Mouse (Mus musculus): ENCODE measurements at regions not wholly inside any gene's neighbourhood (a gene's known extent, or its start where the extent isn't known, plus 50 kb on each side); places are given as distances from the start of the nearest gene placed in this dataset.

DNA sequence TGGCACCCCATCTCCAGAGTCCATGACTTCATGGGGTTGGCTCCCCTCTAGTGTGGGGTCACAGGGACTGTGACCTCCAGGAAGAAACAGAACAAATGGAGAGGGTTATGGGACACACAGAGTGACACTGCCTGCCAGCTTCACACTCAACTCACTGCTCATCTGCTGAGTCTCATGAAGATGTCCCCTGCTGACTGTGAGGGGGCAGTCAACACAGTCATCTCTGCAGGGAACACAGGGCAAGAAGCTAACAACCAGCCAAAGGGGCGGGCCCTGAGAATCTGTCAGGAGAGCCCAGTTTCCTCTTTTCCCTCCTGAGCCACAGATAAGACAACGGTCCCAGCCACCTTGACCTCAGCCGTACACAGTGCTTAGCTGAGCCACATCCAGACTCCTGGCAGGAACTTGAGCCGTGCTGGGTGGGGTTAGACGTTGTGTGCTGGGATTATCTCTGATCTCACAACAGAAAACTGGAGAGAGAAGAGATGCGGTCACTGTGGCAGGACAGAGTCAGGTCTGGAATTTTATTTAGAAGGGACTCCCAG, 294.6 kb downstream of the Ajap1 start:
- no peak for ATAC-seq (replicated peaks; ENCODE audit: insufficient number of reproducible peaks, low FRiP score, low TSS enrichment, poor library complexity, severe bottlenecking)

DNA sequence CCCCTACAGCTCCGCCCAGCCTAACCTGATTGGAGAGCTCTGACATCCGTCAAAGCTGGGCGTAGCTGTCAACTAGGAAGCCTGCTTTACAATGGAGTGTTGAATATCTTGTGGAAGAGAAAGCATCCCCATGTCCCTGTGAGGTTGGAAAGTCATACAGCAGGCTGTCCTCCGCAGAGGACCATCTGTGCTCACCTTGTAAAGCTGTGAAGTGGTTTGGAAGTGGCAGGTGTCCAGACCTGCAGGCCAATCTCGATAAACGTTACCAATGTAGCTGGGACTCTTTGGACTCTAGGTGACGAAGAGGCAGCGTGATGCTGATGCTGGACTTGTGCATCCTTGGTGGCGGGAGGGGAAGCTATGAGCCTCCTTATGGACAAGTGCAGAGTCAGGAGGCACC, 305.1 kb downstream of the Ajap1 start:
- no peak for ATAC-seq (replicated peaks; ENCODE audit: insufficient number of reproducible peaks, low FRiP score, low TSS enrichment, poor library complexity, severe bottlenecking)

DNA sequence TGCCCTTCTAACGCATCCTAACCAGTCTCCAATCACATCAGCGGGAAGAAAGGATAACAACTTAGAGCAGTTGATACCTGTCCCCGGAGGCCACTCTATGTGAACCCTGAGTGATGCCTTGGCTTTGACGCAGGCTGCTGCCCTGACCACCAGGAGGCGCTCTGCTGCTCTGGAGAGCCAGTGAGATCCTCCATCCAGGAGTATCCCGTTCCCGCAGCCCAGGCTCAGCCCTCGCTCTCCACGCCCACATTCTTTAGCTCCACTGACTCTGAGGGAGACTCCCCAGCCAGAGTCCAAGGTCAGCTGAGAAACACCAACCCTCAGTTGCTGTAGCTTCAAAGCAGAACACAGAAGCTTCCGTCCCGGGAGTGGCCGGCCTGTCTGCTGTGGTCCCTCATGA, 307.0 kb downstream of the Ajap1 start:
- ATAC-seq (replicated peaks; ENCODE audit: insufficient number of reproducible peaks, low FRiP score, low TSS enrichment, poor library complexity, severe bottlenecking): no peak

GRCm38 (mm10) chr4:153175077-153175476, 307.5 kb downstream of the Ajap1 start:
- ATAC-seq (replicated peaks; ENCODE audit: insufficient number of reproducible peaks, low FRiP score, low TSS enrichment, poor library complexity, severe bottlenecking): no peak

GRCm38 (mm10) chr4:153169991-153170390, 312.6 kb downstream of the Ajap1 start:
- ATAC-seq (replicated peaks; ENCODE audit: insufficient number of reproducible peaks, low FRiP score, low TSS enrichment, poor library complexity, severe bottlenecking): no peak

DNA sequence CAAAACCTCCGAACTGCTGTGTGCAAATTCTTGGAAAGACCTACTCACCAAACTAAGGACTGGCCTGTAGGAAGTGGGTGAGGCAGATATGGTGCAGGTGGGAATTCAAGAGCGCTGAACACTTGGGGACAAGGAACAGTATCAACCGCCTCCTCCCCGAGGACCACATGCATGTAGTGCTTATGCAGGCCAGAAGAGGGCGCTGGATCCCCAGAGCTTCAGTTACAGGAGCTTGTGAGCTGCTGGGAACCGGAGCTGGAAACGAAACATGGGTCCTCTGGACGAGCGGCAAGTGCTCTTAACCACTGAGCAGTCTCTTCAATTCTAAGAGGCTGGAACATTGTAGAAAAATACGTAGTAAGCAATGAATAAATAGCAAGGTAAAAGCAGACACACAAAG, 317.8 kb downstream of the Ajap1 start:
- ATAC-seq (replicated peaks; ENCODE audit: insufficient number of reproducible peaks, low FRiP score, low TSS enrichment, poor library complexity, severe bottlenecking): no peak

DNA sequence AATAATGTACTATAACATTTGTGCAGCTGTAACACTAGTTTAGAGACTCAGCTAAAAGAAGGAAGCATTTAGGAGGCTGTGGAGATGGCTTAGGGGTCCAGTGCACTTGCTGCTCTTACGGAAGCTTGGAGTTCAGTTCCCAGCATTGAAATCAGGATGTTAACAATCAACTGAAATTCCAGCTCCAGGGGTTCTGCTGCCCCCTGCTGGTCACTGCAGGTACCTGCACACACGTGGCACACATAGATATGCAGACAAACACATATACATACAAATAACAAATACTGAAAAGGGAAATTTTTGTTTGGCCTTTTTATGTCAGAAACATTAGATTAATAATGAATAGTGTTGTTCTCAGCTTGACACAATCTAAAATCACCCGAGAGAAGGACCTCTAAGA, 322.5 kb downstream of the Ajap1 start:
- ATAC-seq (replicated peaks; ENCODE audit: insufficient number of reproducible peaks, low FRiP score, low TSS enrichment, poor library complexity, severe bottlenecking): no peak

GRCm38 (mm10) chr4:153157572-153157971, 325.0 kb downstream of the Ajap1 start:
- no peak for ATAC-seq (replicated peaks; ENCODE audit: insufficient number of reproducible peaks, low FRiP score, low TSS enrichment, poor library complexity, severe bottlenecking)

GRCm38 (mm10) chr4:153152923-153153322, 329.7 kb downstream of the Ajap1 start:
- peak; percentile 92 for ATAC-seq (replicated peaks; ENCODE audit: insufficient number of reproducible peaks, low FRiP score, low TSS enrichment, poor library complexity, severe bottlenecking)

DNA sequence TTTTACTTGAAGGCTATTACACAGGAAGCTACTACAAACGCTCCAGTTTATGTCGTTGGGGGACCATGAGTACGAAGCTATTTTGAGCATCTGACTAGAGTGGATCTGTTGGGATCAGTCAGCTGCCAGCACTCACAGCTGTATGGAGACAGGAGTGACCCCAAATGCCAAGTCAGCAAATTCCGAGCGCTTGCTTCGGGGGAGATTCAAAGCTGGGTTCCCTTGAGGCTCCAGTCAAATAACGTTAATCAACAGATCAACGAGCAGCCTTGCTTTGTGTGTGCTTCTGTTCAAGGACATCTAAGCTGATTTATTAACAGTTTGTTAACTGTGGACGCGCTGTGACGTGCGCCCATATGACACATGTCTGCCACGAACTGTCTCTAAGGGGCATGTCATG, 349.5 kb downstream of the Ajap1 start:
- ATAC-seq (replicated peaks; ENCODE audit: insufficient number of reproducible peaks, low FRiP score, low TSS enrichment, poor library complexity, severe bottlenecking): no peak

DNA sequence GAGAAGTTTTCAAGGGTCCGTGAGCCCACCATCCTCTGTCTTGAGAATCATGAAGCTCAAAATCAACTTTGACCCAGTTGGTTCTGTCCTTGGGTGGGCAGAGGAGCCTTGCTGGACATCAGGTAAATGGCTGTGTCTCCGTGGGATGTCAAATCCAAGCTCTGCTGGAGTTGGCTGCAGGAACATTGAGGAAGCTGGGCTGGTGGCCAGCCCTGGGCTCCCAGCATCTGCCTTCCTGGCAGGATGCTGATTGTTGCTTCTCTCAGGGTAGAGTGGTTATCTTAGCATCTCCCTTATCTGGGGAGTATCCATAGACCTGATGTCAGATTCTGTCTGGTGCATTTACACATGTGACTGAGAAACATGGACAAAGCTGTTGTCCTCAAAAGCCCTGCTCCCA, 353.3 kb downstream of the Ajap1 start:
- ATAC-seq (replicated peaks; ENCODE audit: insufficient number of reproducible peaks, low FRiP score, low TSS enrichment, poor library complexity, severe bottlenecking): no peak

- ATAC-seq (replicated peaks; ENCODE audit: insufficient number of reproducible peaks, low FRiP score, low TSS enrichment, poor library complexity, severe bottlenecking): no peak
These were observed 354.4 kb downstream of the Ajap1 start for GRCm38 (mm10) chr4:153128162-153128561.

GRCm38 (mm10) chr4:153120480-153120879, 362.1 kb downstream of the Ajap1 start:
- no peak for ATAC-seq (replicated peaks; ENCODE audit: insufficient number of reproducible peaks, low FRiP score, low TSS enrichment, poor library complexity, severe bottlenecking)

DNA sequence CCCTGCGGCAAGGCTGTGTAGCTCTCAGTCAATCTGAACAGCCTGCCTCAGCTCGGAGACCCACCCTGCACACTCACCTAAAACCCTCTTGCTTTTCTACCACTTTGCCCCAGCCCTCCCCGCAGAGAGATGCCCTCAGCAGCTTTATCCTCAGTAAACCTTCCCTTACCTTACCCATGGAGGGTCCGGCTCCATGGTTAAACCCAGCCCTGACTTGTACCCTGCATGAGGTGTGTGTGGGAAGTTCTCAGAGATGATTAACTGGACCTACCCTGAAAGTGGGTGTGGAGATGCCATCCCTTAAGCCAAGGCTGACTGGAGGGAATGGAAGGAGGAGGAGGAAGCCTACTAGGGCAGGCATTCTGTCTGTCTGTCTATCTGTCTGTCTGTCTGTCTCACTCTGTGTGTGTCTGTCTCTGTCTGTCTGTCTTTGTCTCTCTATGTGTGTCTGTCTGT, 362.9 kb downstream of the Ajap1 start:
- no peak for ATAC-seq (replicated peaks; ENCODE audit: insufficient number of reproducible peaks, low FRiP score, low TSS enrichment, poor library complexity, severe bottlenecking)

- no peak for ATAC-seq (replicated peaks; ENCODE audit: insufficient number of reproducible peaks, low FRiP score, low TSS enrichment, poor library complexity, severe bottlenecking)
These were observed 363.6 kb downstream of the Ajap1 start for GRCm38 (mm10) chr4:153118824-153119646.

DNA sequence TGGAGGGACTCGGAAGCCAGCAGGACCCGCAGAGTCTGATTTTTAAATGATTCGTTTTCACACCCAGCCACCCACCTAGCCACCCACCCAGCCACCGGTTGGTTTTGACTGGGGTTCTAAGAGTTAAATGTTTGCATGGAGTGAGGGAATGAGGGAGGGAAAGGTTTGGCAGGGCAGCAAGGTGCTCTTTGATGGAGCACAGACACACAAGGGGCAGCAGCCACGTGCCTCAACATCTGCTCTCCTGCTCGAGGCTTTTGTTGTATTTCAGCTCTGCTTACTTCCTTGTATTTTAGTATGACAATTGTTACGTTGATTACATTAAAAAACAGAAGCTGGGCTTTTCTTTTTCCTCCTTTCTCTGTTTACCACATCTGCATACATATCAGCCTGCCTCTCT, 367.6 kb downstream of the Ajap1 start:
- ATAC-seq (replicated peaks; ENCODE audit: insufficient number of reproducible peaks, low FRiP score, low TSS enrichment, poor library complexity, severe bottlenecking): no peak

GRCm38 (mm10) chr4:153113577-153113976, 369.0 kb downstream of the Ajap1 start:
- ATAC-seq (replicated peaks; ENCODE audit: insufficient number of reproducible peaks, low FRiP score, low TSS enrichment, poor library complexity, severe bottlenecking): no peak

DNA sequence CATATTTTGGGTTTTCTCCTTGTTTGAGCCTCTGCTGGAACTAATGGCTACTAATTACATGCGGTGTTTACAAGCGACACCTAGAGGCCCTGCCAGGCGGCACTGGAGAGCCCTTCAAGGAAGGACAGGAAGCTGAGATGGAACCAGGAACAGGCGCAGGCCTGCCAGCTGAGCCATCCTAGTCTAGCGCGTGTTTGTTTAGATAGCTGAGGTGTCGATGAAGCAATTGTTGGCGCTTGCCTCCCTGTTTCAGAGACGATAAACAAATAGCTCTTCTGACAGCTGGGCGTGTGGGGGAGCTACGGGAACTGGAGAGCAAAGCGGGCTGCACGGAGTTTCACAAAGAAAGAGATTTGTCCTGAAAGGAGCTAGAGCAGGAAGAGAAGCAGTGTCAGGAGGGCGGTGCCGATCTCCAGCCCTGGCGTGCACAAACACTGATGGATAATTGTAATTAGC, 372.3 kb downstream of the Ajap1 start:
- no peak for ATAC-seq (replicated peaks; ENCODE audit: insufficient number of reproducible peaks, low FRiP score, low TSS enrichment, poor library complexity, severe bottlenecking)

DNA sequence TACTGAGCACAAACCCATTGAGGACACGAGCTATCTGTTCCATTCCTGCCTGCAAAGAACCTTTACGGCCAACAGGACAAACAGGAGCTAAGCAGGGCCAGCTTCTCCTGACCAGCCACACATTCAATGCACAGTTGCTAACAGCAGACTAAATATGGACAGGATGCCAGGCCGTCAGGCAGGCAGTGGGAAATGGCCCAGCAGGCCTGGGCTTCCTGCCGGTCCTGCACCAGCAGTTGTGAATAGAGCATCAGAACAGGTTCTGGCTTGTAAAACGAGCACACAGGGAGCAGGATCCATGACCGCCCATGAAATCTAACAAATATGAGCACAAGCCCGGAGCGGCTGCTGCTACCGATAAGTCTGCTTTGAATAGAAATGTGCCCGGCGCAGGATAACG, 384.0 kb downstream of the Ajap1 start:
- no peak for ATAC-seq (replicated peaks; ENCODE audit: insufficient number of reproducible peaks, low FRiP score, low TSS enrichment, poor library complexity, severe bottlenecking)

GRCm38 (mm10) chr4:153097601-153098000, 385.0 kb downstream of the Ajap1 start:
- ATAC-seq (replicated peaks; ENCODE audit: insufficient number of reproducible peaks, low FRiP score, low TSS enrichment, poor library complexity, severe bottlenecking): no peak

All from monocyte, adult 5-6 weeks (primary cell).